Mouse (Mus musculus) C2C12 (cell line): ENCODE results near the gene Rnf4. TPM values are rescaled to one million over a fixed set of nuclear protein-coding genes. Genes with fewer than 3 reads are reported as not detected.

ENCODE experiments used
- H3K27me3 ChIP-seq: one replicate; pipeline ENCODE4 v1.6.1; 2011; ENCODE audit not compliant: control insufficient read depth, insufficient read depth, insufficient read length
- H3K36me3 ChIP-seq: one replicate; pipeline ENCODE4 v1.6.1; 2011; ENCODE audit not compliant: control insufficient read depth, insufficient read depth
- H3K4me3 ChIP-seq: one replicate; pipeline ENCODE4 v1.5.1; 2011; ENCODE audit warnings: mild to moderate bottlenecking, control low read depth; ENCODE audit not compliant: poor library complexity, insufficient read depth, severe bottlenecking
- H3K79me2 ChIP-seq: one replicate; pipeline ENCODE4 v1.6.1; 2011; ENCODE audit not compliant: control insufficient read depth, insufficient read depth
- H3K79me3 ChIP-seq: one replicate; pipeline ENCODE4 v1.6.1; 2011; ENCODE audit warnings: low read depth, control low read depth
- H3ac ChIP-seq: one replicate; pipeline ENCODE3; 2011; ENCODE audit warnings: low read depth; ENCODE audit not compliant: control insufficient read depth, insufficient read length
- CEBPB ChIP-seq: IDR thresholded peaks from one replicate; pipeline ENCODE4 v1.6.1; 2011; ENCODE audit warnings: low read depth, mild to moderate bottlenecking, control low read depth, moderate library complexity
- CTCF ChIP-seq: IDR thresholded peaks from one replicate; pipeline ENCODE4 v1.5.1; 2011; ENCODE audit not compliant: control insufficient read depth, insufficient read depth, insufficient read length
- FOSL1 ChIP-seq: IDR thresholded peaks from one replicate; pipeline ENCODE4 v1.8.0; 2011; ENCODE audit warnings: mild to moderate bottlenecking, low read length; ENCODE audit not compliant: poor library complexity, insufficient read depth, severe bottlenecking
- MAX ChIP-seq: IDR thresholded peaks from one replicate; pipeline ENCODE4 v1.6.1; 2011; ENCODE audit warnings: mild to moderate bottlenecking, control low read depth
- MYOD1 ChIP-seq: IDR thresholded peaks from one replicate; pipeline ENCODE4 v1.6.1; 2011; ENCODE audit warnings: low read depth; ENCODE audit not compliant: control insufficient read depth, insufficient read length
- MYOG ChIP-seq: IDR thresholded peaks from one replicate; pipeline ENCODE4 v1.6.1; 2011; ENCODE audit not compliant: control insufficient read depth, insufficient read length; ENCODE audit errors: extremely low read depth
- USF1 ChIP-seq: IDR thresholded peaks from one replicate; pipeline ENCODE4 v1.6.1; 2011; ENCODE audit warnings: low read depth, mild to moderate bottlenecking, control low read depth, moderate library complexity
- polyA plus RNA-seq: library from polyadenylated mRNA; unstranded; fragments of >200 nt; fragmentation: generic; extraction: Trizol; gene quantifications from one replicate; pipeline ENCODE4 v1.2.1, GENCODE M21; 2012; ENCODE audit warnings: missing spikeins

Rnf4 gene
- polyA plus RNA-seq, 1 experiment = 67.1 TPM

DNA sequence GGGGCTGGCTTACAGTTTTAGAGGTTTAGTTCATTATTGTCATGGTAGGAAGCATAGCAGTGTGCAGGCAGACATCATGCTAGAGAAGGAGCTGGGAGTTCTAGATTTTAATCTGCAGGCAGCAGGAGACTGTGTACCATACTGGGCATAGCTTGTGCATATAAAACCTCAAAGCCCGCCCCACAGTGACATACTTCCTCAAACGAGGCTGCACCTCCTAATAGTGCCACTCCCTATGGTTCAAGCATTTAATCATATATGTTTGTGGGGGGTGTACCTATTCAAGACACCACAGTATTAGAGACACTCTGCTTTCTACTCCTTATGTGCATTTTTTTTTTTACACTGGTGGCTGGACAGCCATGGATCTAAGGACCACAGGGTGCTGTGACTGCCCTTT, 6.0 kb upstream of the Rnf4 start:
- Histone ChIP-seq H3K36me3 (no peaks in the 10 kb centered on the region), H3ac (no peak overlapping the region), H3K27me3 (no peaks in the 10 kb centered on the region), H3K79me3 (peaks cover 3% of the 10 kb centered on the region), H3K79me2 (peaks cover 5% of the 10 kb centered on the region), H3K4me3 (no peak overlapping the region)
- no peak for TF ChIP-seq MYOD1
- no peak for TF ChIP-seq CEBPB
- TF ChIP-seq MYOG = no peak
- TF ChIP-seq MAX = no peak
- no peak for TF ChIP-seq USF1
- no peak for TF ChIP-seq FOSL1

GRCm38 (mm10) chr5:34334081-34334480, 2.0 kb upstream of the Rnf4 start:
- peaks cover 9% of the 10 kb centered on the region for H3K36me3 ChIP-seq
- H3K79me3 ChIP-seq = peaks cover 31% of the 10 kb centered on the region
- no peak overlapping the region for H3ac ChIP-seq
- no peaks in the 10 kb centered on the region for H3K27me3 ChIP-seq
- H3K79me2 ChIP-seq = peaks cover 43% of the 10 kb centered on the region
- H3K4me3 ChIP-seq = no peak overlapping the region
- TF ChIP-seq CTCF (no peak), USF1 (no peak), CEBPB (no peak), MYOG (no peak), MYOD1 (no peak), FOSL1 (no peak), MAX (no peak)

DNA sequence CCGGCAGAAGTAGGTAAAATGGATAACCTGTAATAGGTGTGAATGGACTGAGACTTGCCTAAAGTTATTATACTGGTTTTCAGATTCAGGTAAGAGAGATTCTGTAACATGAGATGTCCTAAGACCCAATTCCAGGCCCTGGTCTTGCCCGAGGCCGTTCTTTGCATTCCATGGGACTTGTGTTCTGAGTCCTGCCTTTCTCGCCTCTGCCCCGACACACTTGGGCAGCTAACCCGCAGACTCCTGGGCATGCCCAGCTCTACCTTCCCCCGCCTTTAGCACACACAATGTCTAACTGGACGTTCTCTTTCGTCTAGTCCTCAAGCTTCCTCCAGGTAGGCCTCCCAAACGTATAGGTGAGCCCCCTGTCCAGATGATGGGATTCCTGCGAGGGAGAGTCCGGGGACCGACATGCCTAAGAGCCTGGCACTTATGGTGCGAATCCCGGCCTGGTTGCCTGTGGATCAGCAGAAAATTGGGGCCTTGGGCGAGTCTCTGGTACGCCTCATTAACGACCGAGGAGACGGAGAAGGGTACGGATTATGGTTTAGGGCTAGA, 471 bp upstream of the Rnf4 start:
- Histone ChIP-seq H3K79me2 (peaks cover 58% of the 10 kb centered on the region), H3K4me3 (peak overlapping the region; percentile 65), H3K36me3 (peaks cover 16% of the 10 kb centered on the region), H3K27me3 (no peaks in the 10 kb centered on the region), H3K79me3 (peaks cover 47% of the 10 kb centered on the region), H3ac (peak overlapping the region; percentile 68)
- TF ChIP-seq MYOG (no peak), MAX (no peak), CEBPB (no peak), MYOD1 (no peak), CTCF (no peak), USF1 (no peak), FOSL1 (no peak)

- peaks cover 71% of the 10 kb centered on the region for H3K79me2 ChIP-seq
- peak overlapping the region; percentile 95 for H3ac ChIP-seq
- peaks cover 60% of the 10 kb centered on the region for H3K79me3 ChIP-seq
- H3K4me3 ChIP-seq = peak overlapping the region; percentile 65
- TF ChIP-seq CTCF = no peak
- no peak for TF ChIP-seq MYOG
- peak; percentile 79 for TF ChIP-seq MAX
- peaks cover 16% of the 10 kb centered on the region for H3K36me3 ChIP-seq
- H3K27me3 ChIP-seq = no peaks in the 10 kb centered on the region
These were observed 824 bp downstream of the Rnf4 start for GRCm38 (mm10) chr5:34336775-34337450.

DNA sequence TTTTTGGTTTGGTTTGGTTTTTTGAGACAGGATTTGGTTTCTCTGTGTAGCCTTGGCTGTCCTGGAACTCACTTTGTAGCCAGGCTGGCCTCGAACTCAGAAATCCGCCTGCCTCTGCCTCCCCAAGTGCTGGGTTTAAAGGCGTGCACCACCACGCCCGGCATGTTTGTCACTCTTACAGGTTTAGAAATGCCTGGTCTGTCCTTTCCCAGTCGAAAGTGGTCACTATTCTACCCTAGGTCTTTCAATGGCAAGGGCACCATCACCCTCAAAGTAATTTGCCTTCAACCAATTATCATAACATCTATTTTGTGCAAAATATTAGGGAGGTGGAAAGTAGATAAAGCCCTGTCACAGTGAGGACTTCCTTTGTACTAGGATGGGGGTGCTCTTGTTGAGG, 4.2 kb downstream of the Rnf4 start:
- no peak overlapping the region for H3ac ChIP-seq
- H3K79me2 ChIP-seq = peaks cover 98% of the 10 kb centered on the region
- H3K36me3 ChIP-seq = peaks cover 35% of the 10 kb centered on the region
- H3K79me3 ChIP-seq = peaks cover 87% of the 10 kb centered on the region
- TF ChIP-seq CEBPB (no peak), FOSL1 (no peak), CTCF (no peak), MYOG (no peak)
- no peaks in the 10 kb centered on the region for H3K27me3 ChIP-seq
- no peak overlapping the region for H3K4me3 ChIP-seq

DNA sequence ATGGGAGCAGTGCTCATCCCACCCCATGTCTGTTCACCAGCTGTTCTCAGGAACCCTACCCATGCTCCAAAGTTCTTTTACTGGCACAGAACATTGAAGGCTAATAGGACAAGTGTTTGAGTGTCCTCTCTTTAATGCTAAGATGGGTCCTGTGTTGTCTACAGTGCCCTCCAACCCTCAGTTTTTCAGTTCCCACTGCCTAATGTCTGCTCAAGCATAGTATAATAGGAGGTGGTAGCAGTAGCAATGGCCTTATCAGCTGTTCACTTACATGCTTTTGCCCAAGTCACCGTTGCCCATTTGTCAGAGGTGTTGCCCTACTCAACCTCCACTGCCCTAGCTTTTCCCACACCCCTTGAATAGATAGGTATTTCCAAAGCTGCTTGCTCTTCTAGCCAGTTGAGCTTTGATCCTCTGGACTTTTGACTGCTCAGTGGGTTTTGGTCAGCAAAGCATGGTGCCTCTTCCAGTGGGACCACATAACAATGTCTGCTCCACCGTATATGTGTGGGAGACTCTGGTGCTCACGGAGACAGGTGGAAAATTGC, 16.1 kb downstream of the Rnf4 start:
- Histone ChIP-seq H3K36me3 (peaks cover 97% of the 10 kb centered on the region), H3K4me3 (no peak overlapping the region), H3ac (no peak overlapping the region), H3K79me3 (peaks cover 18% of the 10 kb centered on the region), H3K79me2 (peaks cover 47% of the 10 kb centered on the region), H3K27me3 (no peaks in the 10 kb centered on the region)
- no peak for TF ChIP-seq MAX
- TF ChIP-seq FOSL1 = no peak
- TF ChIP-seq USF1 = no peak
- no peak for TF ChIP-seq CTCF
- TF ChIP-seq MYOG = no peak
- TF ChIP-seq CEBPB = no peak
- no peak for TF ChIP-seq MYOD1
